Mouse (Mus musculus) spleen, adult 2 months (tissue): Measurements from ENCODE around the gene Myo6.

Source experiments
- CTCF ChIP-seq: fragments of 200-500 bp; IDR thresholded peaks from 2 replicates; pipeline ENCODE4 v1.5.1; 2011; ENCODE audit warnings: mild to moderate bottlenecking, inconsistent platforms; ENCODE audit not compliant: insufficient read depth, insufficient read length, insufficient replicate concordance; ENCODE audit errors: extremely low read depth
- POLR2A ChIP-seq: fragments of 200-500 bp; IDR thresholded peaks from 2 replicates; pipeline ENCODE4 v1.6.1; 2011; ENCODE audit warnings: low read depth, low read length, inconsistent platforms

DNA sequence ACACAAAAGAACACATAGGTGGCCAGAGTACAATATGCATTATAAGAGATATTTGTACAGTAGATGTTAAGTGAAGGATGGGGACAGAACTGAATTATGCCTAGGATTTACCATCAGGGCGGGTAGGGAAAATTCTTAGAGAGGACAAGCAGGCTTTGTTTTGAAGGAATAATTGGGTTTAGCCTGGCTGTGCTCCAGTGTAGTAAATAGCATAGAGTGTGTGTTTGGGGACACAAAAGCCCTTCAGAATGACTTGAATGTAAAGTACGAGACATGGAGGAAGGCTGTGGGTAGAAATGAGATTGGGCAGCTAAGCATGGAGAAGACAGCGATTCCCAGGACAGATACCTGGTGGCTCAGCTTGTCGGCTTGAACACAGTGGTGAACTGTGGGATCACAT is 3.4 kb upstream of the Myo6 start:
- TF ChIP-seq CTCF (no peak), POLR2A (no peak)
